Mouse (Mus musculus) heart, adult 9 months (tissue): ENCODE results near the gene Tmem120b.

Experiments
- DNase-seq, 2 experiments: peaks; one replicate each; pipeline ENCODE4 v3.0.0; 2022; ENCODE audit warnings: low spot score in 2 of 2

The Tmem120b gene

DNA sequence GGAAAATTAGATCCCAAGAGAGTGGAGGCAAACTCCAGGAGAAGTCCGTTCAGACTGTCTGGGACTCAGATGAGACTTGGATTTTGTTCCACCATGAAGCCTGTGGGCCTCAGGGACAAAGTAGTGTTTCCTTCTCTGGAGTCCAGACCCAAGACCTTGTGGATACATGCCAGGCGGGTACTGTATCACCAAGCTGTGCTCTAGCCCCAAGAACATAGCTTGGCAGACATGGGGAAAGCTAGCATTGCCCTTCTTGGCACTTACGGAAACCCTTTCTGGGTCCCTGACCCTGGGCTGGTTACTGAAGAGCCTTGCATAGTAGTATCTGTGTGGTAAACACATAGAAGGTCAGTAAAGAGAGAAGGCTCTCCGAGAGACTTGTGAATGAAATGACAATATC, 91.2 kb downstream of the Tmem120b start:
- DNase-seq = no peak

DNA sequence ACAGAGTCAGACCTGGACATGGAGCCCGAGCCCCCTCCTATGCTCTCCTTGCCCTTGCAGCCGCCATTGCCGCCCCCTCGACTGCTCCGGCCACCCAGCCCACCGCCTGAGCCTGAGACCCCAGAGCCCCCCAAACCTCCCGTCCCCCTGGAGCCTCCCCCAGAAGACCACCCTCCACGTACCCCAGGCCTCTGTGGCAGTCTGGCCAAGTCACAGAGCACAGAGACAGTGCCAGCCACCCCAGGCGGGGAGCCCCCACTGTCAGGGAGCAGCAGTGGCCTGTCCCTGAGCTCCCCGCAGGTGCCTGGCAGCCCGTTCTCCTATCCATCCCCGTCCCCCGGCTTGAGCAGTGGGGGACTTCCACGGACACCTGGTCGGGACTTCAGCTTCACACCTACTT, 91.7 kb downstream of the Tmem120b start:
- DNase-seq = no peak

DNA sequence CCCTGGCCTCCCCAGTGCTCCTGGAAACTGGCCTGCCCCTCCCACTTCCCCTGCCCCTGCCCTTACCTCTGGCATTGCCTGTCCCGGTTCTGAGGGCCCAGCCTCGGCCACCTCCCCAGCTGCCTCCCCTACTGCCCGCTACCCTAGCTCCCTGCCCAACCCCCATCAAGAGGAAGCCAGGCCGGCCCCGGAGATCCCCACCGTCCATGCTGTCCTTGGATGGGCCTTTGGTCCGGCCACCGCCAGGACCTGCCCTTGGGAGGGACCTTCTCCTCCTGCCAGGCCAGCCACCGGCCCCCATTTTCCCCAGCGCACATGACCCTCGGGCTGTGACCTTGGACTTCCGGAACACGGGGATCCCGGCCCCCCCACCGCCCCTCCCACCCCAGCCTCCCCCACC, 92.1 kb downstream of the Tmem120b start:
- no peak for DNase-seq

DNA sequence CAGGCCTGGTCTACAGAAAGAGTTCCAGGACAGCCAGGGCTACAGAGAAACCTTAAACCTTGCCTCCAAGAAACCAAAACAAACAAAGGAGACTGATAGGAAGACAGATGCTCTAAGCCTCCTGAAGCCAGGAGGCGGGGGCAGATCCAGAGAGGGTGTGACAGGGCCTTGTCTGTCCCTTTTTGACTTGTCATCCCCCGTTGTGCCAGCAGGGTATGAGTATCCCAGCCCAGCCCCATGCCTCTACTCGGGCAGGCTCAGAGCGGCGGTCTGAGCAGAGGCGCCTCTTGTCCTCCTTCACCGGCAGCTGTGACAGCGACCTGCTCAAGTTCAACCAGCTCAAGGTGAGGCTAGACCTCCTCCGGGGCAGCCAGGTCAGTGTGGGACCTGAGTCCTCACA, 94.7 kb downstream of the Tmem120b start:
- no peak for DNase-seq

DNA sequence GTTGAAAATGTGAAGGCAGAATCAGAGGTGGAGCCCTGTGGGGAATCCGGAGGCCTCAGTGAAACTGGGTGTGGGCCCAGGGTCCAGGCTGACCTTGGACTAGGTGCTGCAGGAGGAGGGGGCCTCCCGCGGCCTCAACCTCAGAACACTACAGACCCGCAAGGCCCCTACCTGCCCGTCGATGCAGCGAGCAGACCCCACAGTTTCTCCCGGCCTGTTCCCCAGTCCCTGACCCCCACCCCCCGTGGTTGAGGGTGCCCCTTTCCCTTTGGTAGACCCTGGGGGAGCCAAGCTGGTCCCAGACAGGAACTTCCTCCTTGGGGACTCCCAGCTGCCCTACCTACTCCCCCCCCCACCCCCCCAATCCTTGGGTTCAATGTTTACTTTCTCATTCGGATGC, 98.2 kb downstream of the Tmem120b start:
- DNase-seq = no peak
